Mouse (Mus musculus) ES-Bruce4 (cell line): Measurements from ENCODE around the gene Ttc38. TPM values are rescaled to one million over a fixed set of nuclear protein-coding genes. Genes with fewer than 3 reads are reported as not detected.
"Not testable (repeated sequence)": the region's sequence is repeated elsewhere in the genome, so short reads cannot be mapped to it uniquely, and the experiment has no call there.

Experiments used
- H3K27ac ChIP-seq: 2 replicates; pipeline ENCODE4 v1.5.1; 2012; ENCODE audit warnings: low read length, inconsistent platforms; ENCODE audit not compliant: insufficient read depth
- H3K27me3 ChIP-seq: 2 replicates; pipeline ENCODE4 v1.6.1; 2012; ENCODE audit warnings: mild to moderate bottlenecking, low read length, inconsistent platforms; ENCODE audit not compliant: control insufficient read depth, poor library complexity, insufficient read depth, severe bottlenecking
- H3K36me3 ChIP-seq: 2 replicates; pipeline ENCODE4 v1.6.1; 2012; ENCODE audit warnings: inconsistent platforms, mild to moderate bottlenecking, low read length, moderate library complexity; ENCODE audit not compliant: control insufficient read depth, poor library complexity, insufficient read depth, severe bottlenecking
- H3K4me1 ChIP-seq: one replicate; pipeline ENCODE4 v1.8.1; 2011; ENCODE audit warnings: low read length; ENCODE audit not compliant: control insufficient read depth, insufficient read depth
- H3K4me3 ChIP-seq: 2 replicates; pipeline ENCODE4 v1.5.1; 2011; ENCODE audit warnings: low read depth, mild to moderate bottlenecking, low read length
- H3K9ac ChIP-seq: 2 replicates; pipeline ENCODE4 v1.6.1; 2012; ENCODE audit warnings: low read depth, mild to moderate bottlenecking, inconsistent platforms; ENCODE audit not compliant: poor library complexity, severe bottlenecking
- H3K9me3 ChIP-seq: replicated peaks from 2 replicates; pipeline ENCODE4 v1.6.1; 2012; ENCODE audit warnings: mild to moderate bottlenecking, low read length, inconsistent platforms; ENCODE audit not compliant: control insufficient read depth, poor library complexity, insufficient read depth, severe bottlenecking
- CTCF ChIP-seq: IDR thresholded peaks from one replicate; pipeline ENCODE4 v1.8.1; 2011; ENCODE audit warnings: low read depth, low read length
- EP300 ChIP-seq: IDR thresholded peaks from 2 replicates; pipeline ENCODE4 v1.6.1; 2011; ENCODE audit warnings: low read depth, low read length; ENCODE audit not compliant: insufficient read depth
- POLR2A ChIP-seq: IDR thresholded peaks from one replicate; pipeline ENCODE4 v1.8.1; 2011; ENCODE audit warnings: low read length; ENCODE audit not compliant: insufficient read depth
- polyA plus RNA-seq: library from polyadenylated mRNA; stranded (reverse); fragments of >200 nt; gene quantifications from 2 replicates; pipeline ENCODE4 v1.2.4, GENCODE M21; 2011; ENCODE audit warnings: low read depth; ENCODE audit not compliant: missing spikeins, insufficient read depth, insufficient read length

Ttc38 gene
- polyA plus RNA-seq, 1 experiment: 6.3 TPM

DNA sequence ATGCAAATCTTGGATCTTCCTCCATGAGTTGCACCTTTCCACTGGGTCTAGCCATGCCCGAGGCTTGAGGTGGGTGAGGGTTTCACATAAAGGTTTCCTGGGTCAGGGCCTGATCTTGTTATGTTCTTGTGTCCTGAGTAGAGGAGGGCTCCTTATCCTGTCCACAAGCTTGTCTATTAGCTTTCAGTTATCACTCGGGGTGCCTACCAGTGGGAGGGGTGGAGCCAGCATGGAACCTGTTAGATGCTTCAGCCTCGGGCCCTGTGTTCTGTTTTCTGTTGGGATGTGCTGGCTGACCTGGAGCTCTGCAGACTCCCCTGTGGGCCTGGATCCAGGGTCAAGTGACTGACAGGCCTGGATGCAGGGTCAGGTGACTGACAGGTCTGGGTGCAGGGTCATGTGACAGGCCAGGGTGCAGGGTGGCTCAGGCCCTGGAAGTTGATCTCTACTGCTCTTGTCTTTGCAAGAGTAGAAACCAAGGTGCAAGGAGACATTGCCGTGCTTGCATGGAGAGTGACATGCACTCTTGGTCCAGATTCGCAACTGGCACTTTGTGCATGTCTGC, 9.8 kb downstream of the Ttc38 start:
- no peak overlapping the region for H3K4me3 ChIP-seq
- no peaks in the 10 kb centered on the region for H3K36me3 ChIP-seq
- peaks cover 2% of the 10 kb centered on the region for H3K4me1 ChIP-seq
- H3K27ac ChIP-seq: no peak overlapping the region
- no peaks in the 10 kb centered on the region for H3K9me3 ChIP-seq
- H3K9ac ChIP-seq: no peak overlapping the region
- H3K27me3 ChIP-seq: no peaks in the 10 kb centered on the region
- no peak for TF ChIP-seq CTCF

DNA sequence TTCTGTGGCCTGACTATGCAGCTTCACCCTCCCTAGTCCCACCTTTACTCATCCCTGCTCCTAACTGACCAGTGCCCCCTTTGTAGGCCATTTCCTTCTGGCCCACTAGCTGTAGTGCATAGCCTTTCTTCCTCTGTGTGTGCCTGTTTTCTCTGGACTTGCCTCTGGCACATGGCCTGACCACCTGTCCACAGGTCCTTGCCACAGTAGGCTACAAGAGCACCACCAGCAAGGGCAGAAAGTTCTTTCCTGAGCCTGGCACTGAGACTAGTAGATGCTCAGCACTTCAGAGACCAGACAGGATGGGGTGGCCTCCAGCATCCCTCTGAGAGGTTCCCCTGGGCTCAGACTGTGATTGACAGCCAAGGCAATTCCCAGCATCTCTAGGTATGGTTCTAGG, 13.0 kb downstream of the Ttc38 start:
- Histone ChIP-seq H3K27me3 (no peaks in the 10 kb centered on the region), H3K4me3 (no peak overlapping the region), H3K9me3 (no peaks in the 10 kb centered on the region), H3K27ac (no peak overlapping the region), H3K36me3 (no peaks in the 10 kb centered on the region), H3K9ac (no peak overlapping the region), H3K4me1 (peaks cover 2% of the 10 kb centered on the region)
- no peak for TF ChIP-seq EP300

DNA sequence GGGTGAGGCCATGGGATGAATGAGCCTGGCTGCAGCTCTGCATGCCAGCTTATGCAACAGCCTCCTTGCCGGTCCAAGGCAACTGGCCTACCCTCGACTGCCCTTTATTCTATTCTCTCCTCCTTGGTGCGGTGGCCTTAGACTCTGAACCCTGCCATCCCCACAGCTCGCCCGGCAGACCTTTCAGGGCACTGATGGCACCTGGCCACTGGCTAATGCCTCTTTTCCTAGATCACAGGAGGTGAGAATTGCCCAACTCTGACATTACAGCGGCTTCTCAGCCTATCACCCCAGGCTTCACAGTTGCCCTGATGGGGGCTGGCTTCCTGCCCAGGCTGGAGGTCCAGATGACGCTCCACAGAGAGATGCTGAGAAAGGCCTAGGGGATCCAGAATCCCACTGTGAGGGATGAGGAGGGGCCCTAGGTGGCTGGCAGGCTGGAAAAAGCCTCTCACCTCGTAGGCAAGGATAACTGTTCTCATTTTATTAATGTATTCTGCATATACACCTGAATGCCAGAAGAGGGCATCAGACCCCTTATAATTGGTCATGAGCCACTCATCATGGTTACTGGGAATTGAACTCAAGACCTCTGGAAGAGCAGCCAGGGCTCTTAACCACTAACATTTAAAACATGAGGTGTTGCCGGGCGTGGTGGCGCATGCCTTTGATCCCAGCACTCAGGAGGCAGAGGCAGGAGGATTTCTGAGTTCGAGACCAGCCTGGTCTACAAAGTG, 19.7 kb downstream of the Ttc38 start:
- Histone ChIP-seq H3K27me3 (no peaks in the 10 kb centered on the region), H3K9ac (no peak overlapping the region), H3K27ac (no peak overlapping the region), H3K9me3 (no peaks in the 10 kb centered on the region), H3K4me1 (no peaks in the 10 kb centered on the region), H3K36me3 (no peaks in the 10 kb centered on the region), H3K4me3 (no peak overlapping the region)
- TF ChIP-seq POLR2A (no peak), CTCF (no peak), EP300 (no peak)

DNA sequence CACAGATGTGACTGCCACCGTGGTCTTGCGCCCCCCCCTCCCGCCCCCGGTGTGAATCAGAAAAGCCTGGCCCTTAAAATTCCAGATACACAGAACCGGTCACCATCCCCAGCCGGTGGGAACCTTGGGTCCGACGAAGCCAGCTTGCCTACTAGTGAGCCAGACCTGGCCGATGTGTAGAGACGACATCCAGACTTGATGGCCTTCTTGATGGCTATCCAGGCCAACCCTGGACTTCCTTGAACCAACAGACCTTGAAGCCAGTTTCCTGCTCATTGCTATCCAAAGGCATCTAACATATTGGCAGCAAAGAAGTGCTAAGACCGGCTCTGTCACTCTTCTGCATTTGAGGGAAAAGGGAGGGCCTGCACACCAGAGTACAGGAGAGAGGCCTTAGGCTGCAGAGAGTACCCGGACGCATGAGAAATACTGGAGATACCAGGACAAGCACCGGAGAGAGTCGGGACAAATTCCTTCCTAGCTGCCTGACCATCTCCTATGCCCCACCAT, 26.9 kb downstream of the Ttc38 start:
- TF ChIP-seq POLR2A (peak; percentile 21), CTCF (no peak)
- Histone ChIP-seq H3K4me3 (peak overlapping the region; percentile 97), H3K9me3 (no peaks in the 10 kb centered on the region), H3K9ac (peak overlapping the region; percentile 84), H3K27ac (peak overlapping the region; percentile 18), H3K27me3 (no peaks in the 10 kb centered on the region), H3K4me1 (no peaks in the 10 kb centered on the region), H3K36me3 (peaks cover 36% of the 10 kb centered on the region)

DNA sequence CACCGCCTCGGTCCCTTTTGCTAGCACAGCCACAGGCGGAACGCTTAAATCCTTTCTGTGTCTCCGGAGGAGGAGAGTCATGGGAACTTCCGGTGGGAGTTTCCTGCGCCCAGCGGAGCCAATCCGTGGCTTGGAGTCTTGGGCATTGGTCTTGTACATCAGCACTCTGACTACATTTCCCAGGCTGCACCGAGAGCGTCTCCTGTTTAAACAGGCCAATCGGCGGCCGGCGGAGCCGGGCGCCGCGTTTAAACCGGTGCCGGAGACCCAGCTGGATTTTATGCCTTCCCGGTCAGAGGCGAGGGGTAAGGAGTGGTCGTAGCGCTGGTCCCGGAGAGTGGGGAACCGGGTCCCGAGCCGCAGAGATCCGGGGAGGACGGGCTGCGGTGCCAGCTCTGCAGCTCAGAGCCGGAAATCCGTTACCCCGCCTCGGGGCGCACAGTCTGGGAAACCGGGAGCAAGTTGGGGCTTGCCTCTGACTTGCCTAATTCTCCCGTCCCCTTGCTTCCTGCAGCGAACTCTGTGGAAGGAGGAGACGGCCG, 27.5 kb downstream of the Ttc38 start, which contains the start of gene Gtse1:
Gene Gtse1, plus strand, starts transcription at position 256 of the 542 bp plus-strand sequence.
- Histone ChIP-seq H3K4me3 (peak within 1 kb of the TSS; percentile 99), H3K9ac (peak within 1 kb of the TSS; percentile 84), H3K9me3 (no peaks in the 10 kb centered on the region), H3K36me3 (peaks cover 41% of the 10 kb centered on the region), H3K27ac (peak within 1 kb of the TSS; percentile 89), H3K4me1 (no peaks in the 10 kb centered on the region), H3K27me3 (no peaks in the 10 kb centered on the region)
- TF ChIP-seq EP300 (peak; percentile 78; the same call in 1 of the 2 replicates), CTCF (no peak), POLR2A (peak; percentile 38)

DNA sequence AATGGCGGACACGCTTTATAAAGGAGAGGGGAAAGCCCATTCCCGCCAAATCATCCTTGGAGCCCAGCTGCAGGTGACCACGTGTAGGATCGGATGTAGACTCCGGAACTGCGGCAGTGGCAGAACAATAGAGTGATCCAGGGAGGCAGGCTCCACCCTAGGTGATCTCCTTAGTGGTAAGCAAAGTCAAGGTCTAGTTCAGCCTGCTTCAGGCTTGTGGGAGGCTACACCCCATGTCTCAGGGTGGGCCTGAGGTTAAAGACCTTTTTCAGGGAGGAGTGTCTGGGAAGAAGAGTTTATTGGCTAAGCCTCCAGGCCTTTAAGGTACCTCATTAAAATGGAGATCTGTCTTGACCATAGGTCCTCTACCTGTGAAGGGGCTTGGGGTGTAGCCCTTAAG, 33.8 kb downstream of the Ttc38 start:
- Histone ChIP-seq H3K27ac (peak overlapping the region; percentile 76; the same call in 1 of the 2 replicates), H3K4me3 (peak overlapping the region; percentile 25; the same call in 1 of the 2 replicates), H3K9ac (peak overlapping the region; percentile 50), H3K36me3 (peaks cover 87% of the 10 kb centered on the region)
- TF ChIP-seq EP300: peak; percentile 89; the same call in 1 of the 2 replicates
- H3K27me3 ChIP-seq, H3K9me3 ChIP-seq, H3K4me1 ChIP-seq: not testable (repeated sequence)
